Mouse (Mus musculus): Measurements from ENCODE around the gene Nthl1.
A peak's percentile ranks its signal among the peaks of the same experiment; 100 is the strongest.

Nthl1 gene

GRCm38 (mm10) chr17:24628646-24629045 lies 3.8 kb upstream of the Nthl1 start:
- DNase-seq (ENCODE audit: low spot score in 2 of 2) = peak in 1 of 2 experiments; percentile 50

GRCm38 (mm10) chr17:24630072-24630471 lies 2.4 kb upstream of the Nthl1 start:
- DNase-seq (ENCODE audit: low spot score in 2 of 2) = no peak

GRCm38 (mm10) chr17:24632813-24633449 lies 451 bp downstream of the Nthl1 start:
- peak; percentile 60 to 76 for DNase-seq (ENCODE audit: low spot score in 2 of 2)

- DNase-seq (ENCODE audit: low spot score in 2 of 2) = no peak
Measured at GRCm38 (mm10) chr17:24633831-24634230, 1.4 kb downstream of the Nthl1 start.

- DNase-seq (ENCODE audit: low spot score in 2 of 2) = no peak
Measured at GRCm38 (mm10) chr17:24635024-24635423, 2.5 kb downstream of the Nthl1 start.

- DNase-seq (ENCODE audit: low spot score in 2 of 2) = no peak
Measured at GRCm38 (mm10) chr17:24635694-24636093, 3.2 kb downstream of the Nthl1 start.

GRCm38 (mm10) chr17:24636781-24637481 lies 4.5 kb downstream of the Nthl1 start:
- DNase-seq (ENCODE audit: low spot score in 2 of 2) = no peak

GRCm38 (mm10) chr17:24638214-24638613 lies 5.7 kb downstream of the Nthl1 start:
- no peak for DNase-seq (ENCODE audit: low spot score in 2 of 2)

GRCm38 (mm10) chr17:24638840-24639239 lies 6.4 kb downstream of the Nthl1 start:
- DNase-seq (ENCODE audit: low spot score in 2 of 2) = peak; percentile 71 to 77

- no peak for DNase-seq (ENCODE audit: low spot score in 2 of 2)
Measured at GRCm38 (mm10) chr17:24639571-24639988, 7.1 kb downstream of the Nthl1 start.

- no peak for DNase-seq (ENCODE audit: low spot score in 2 of 2)
Measured at GRCm38 (mm10) chr17:24640119-24640518, 7.6 kb downstream of the Nthl1 start.

GRCm38 (mm10) chr17:24640581-24640980 lies 8.1 kb downstream of the Nthl1 start:
- no peak for DNase-seq (ENCODE audit: low spot score in 2 of 2)

- no peak for DNase-seq (ENCODE audit: low spot score in 2 of 2)
Measured at GRCm38 (mm10) chr17:24641944-24642343, 9.5 kb downstream of the Nthl1 start.

- no peak for DNase-seq (ENCODE audit: low spot score in 2 of 2)
Measured at GRCm38 (mm10) chr17:24642791-24643343, 10.4 kb downstream of the Nthl1 start.

- no peak for DNase-seq (ENCODE audit: low spot score in 2 of 2)
Measured at GRCm38 (mm10) chr17:24644030-24644715, 11.7 kb downstream of the Nthl1 start.

GRCm38 (mm10) chr17:24644875-24645721 lies 12.6 kb downstream of the Nthl1 start:
- no peak for DNase-seq (ENCODE audit: low spot score in 2 of 2)

- no peak for DNase-seq (ENCODE audit: low spot score in 2 of 2)
Measured at GRCm38 (mm10) chr17:24645916-24646315, 13.4 kb downstream of the Nthl1 start.

- DNase-seq (ENCODE audit: low spot score in 2 of 2) = no peak
Measured at GRCm38 (mm10) chr17:24646381-24646780, 13.9 kb downstream of the Nthl1 start.

GRCm38 (mm10) chr17:24647493-24647892 lies 15.0 kb downstream of the Nthl1 start:
- DNase-seq (ENCODE audit: low spot score in 2 of 2) = no peak

GRCm38 (mm10) chr17:24648731-24649377 lies 16.4 kb downstream of the Nthl1 start:
- DNase-seq (ENCODE audit: low spot score in 2 of 2) = no peak

GRCm38 (mm10) chr17:24649581-24650069 lies 17.1 kb downstream of the Nthl1 start:
- DNase-seq (ENCODE audit: low spot score in 2 of 2) = no peak

All from urinary bladder, postnatal 4 days (tissue).